Mouse (Mus musculus) liver, embryonic 12.5 days (tissue): ENCODE measurements around the gene Cdc42se1. TPM values are rescaled to one million over a fixed set of nuclear protein-coding genes. Genes with fewer than 3 reads are reported as not detected.
A peak's percentile ranks its signal among the peaks of the same experiment; 100 is the strongest.

ENCODE experiments used
- ATAC-seq: fragments of 200-750 bp; cut with Nextera tagmentation; 2 replicates; pipeline ENCODE4 v1.8.0; 2017; ENCODE audit warnings: moderate number of reproducible peaks, mild to moderate bottlenecking, moderate library complexity
- H3K27ac ChIP-seq: fragments of 300-500 bp; sonication (generic); 2 replicates; pipeline ENCODE4 v1.5.1; 2016; ENCODE audit warnings: mild to moderate bottlenecking
- H3K27me3 ChIP-seq: fragments of 300-500 bp; sonication (generic); replicated peaks from 2 replicates; pipeline ENCODE4 v1.6.1; 2016; ENCODE audit warnings: mild to moderate bottlenecking, moderate library complexity
- H3K36me3 ChIP-seq: fragments of 300-500 bp; sonication (generic); 2 replicates; pipeline ENCODE4 v1.6.1; 2016; ENCODE audit warnings: mild to moderate bottlenecking, moderate library complexity
- H3K4me1 ChIP-seq: fragments of 300-500 bp; sonication (generic); 2 replicates; pipeline ENCODE4 v1.6.1; 2016
- H3K4me2 ChIP-seq: fragments of 300-500 bp; sonication (generic); 2 replicates; pipeline ENCODE4 v1.6.1; 2016; ENCODE audit warnings: mild to moderate bottlenecking, moderate library complexity
- H3K4me3 ChIP-seq: fragments of 300-500 bp; sonication (generic); 2 replicates; pipeline ENCODE4 v1.5.1; 2016; ENCODE audit warnings: mild to moderate bottlenecking, moderate library complexity
- H3K9ac ChIP-seq: fragments of 300-500 bp; sonication (generic); 2 replicates; pipeline ENCODE4 v1.6.1; 2016; ENCODE audit warnings: mild to moderate bottlenecking, moderate library complexity
- H3K9me3 ChIP-seq: fragments of 300-500 bp; sonication (generic); replicated peaks from 2 replicates; pipeline ENCODE4 v1.6.1; 2016; ENCODE audit warnings: mild to moderate bottlenecking, moderate library complexity
- WGBS: fragments of 180-500 bp; shearing (Covaris S2); methylation state at CpG from one replicate; pipeline ENCODE4 v1.1.7; 2016; ENCODE audit not compliant: insufficient replicate concordance; 5-methylcytosine and 5-hydroxymethylcytosine counted together
- polyA plus RNA-seq: library from polyadenylated mRNA; unstranded; fragments of >200 nt; fragmentation: Nextera tagmentation; extraction: Ambion mirVana; gene quantifications from 2 replicates; pipeline ENCODE4 v1.2.1, GENCODE M21; 2016

The Cdc42se1 gene
- polyA plus RNA-seq, 1 experiment from 2014 or later, result 60.9 TPM

- Histone ChIP-seq H3K36me3 (peaks cover 80% of the 10 kb centered on the region), H3K4me1 (peaks cover 12% of the 10 kb centered on the region), H3K4me3 (no peak overlapping the region), H3K27ac (no peak overlapping the region), H3K9ac (no peak overlapping the region), H3K4me2 (no peak overlapping the region), H3K27me3 (no peaks in the 10 kb centered on the region), H3K9me3 (no peaks in the 10 kb centered on the region)
- 78% methylated on average over 1 of the region's 1 CpGs for WGBS
- no peak for ATAC-seq
Measured at GRCm38 (mm10) chr3:95264724-95265123, 36.2 kb downstream of the Cdc42se1 start.

- no peak for ATAC-seq
- no peak overlapping the region for H3K4me3 ChIP-seq
- H3K4me1 ChIP-seq, result peaks cover 15% of the 10 kb centered on the region
- H3K4me2 ChIP-seq, result no peak overlapping the region
- no peak overlapping the region for H3K9ac ChIP-seq
- H3K27me3 ChIP-seq, result no peaks in the 10 kb centered on the region
- 91% methylated on average over 3 of the region's 3 CpGs for WGBS
- H3K9me3 ChIP-seq, result no peaks in the 10 kb centered on the region
- no peak overlapping the region for H3K27ac ChIP-seq
- peaks cover 73% of the 10 kb centered on the region for H3K36me3 ChIP-seq
Measured at GRCm38 (mm10) chr3:95266052-95266451, 37.5 kb downstream of the Cdc42se1 start.

- no peaks in the 10 kb centered on the region for H3K9me3 ChIP-seq
- peaks cover 57% of the 10 kb centered on the region for H3K36me3 ChIP-seq
- H3K27me3 ChIP-seq, result no peaks in the 10 kb centered on the region
- peaks cover 14% of the 10 kb centered on the region for H3K4me1 ChIP-seq
- no peak overlapping the region for H3K4me2 ChIP-seq
- no peak overlapping the region for H3K4me3 ChIP-seq
- H3K9ac ChIP-seq, result no peak overlapping the region
- H3K27ac ChIP-seq, result no peak overlapping the region
- no peak for ATAC-seq
Measured at GRCm38 (mm10) chr3:95267855-95268254, 39.3 kb downstream of the Cdc42se1 start.

- Histone ChIP-seq H3K27me3 (no peaks in the 10 kb centered on the region), H3K27ac (no peak overlapping the region), H3K9ac (no peak overlapping the region), H3K4me2 (no peak overlapping the region), H3K36me3 (peaks cover 48% of the 10 kb centered on the region), H3K9me3 (no peaks in the 10 kb centered on the region), H3K4me1 (peaks cover 17% of the 10 kb centered on the region), H3K4me3 (no peak overlapping the region)
- ATAC-seq, result no peak
- 82% methylated on average over 5 of the region's 5 CpGs for WGBS
Measured at GRCm38 (mm10) chr3:95269789-95270188, 41.3 kb downstream of the Cdc42se1 start.

GRCm38 (mm10) chr3:95270766-95271364 is 42.3 kb downstream of the Cdc42se1 start:
- Histone ChIP-seq H3K27me3 (no peaks in the 10 kb centered on the region), H3K9ac (no peak overlapping the region), H3K4me2 (no peak overlapping the region), H3K9me3 (no peaks in the 10 kb centered on the region), H3K27ac (no peak overlapping the region), H3K4me3 (no peak overlapping the region), H3K36me3 (peaks cover 41% of the 10 kb centered on the region), H3K4me1 (peaks cover 28% of the 10 kb centered on the region)
- 77% methylated on average over 12 of the region's 12 CpGs for WGBS
- ATAC-seq, result no peak

- WGBS, result 79% methylated on average over 5 of the region's 5 CpGs
Measured at GRCm38 (mm10) chr3:95273471-95273870, 44.9 kb downstream of the Cdc42se1 start.

GRCm38 (mm10) chr3:95274453-95274852 is 45.9 kb downstream of the Cdc42se1 start:
- Histone ChIP-seq H3K9ac (no peak overlapping the region), H3K4me2 (no peak overlapping the region), H3K4me1 (peaks cover 63% of the 10 kb centered on the region), H3K9me3 (no peaks in the 10 kb centered on the region), H3K36me3 (peaks cover 10% of the 10 kb centered on the region), H3K27me3 (no peaks in the 10 kb centered on the region), H3K27ac (no peak overlapping the region), H3K4me3 (no peak overlapping the region)
- 88% methylated on average over 4 of the region's 4 CpGs for WGBS
- ATAC-seq, result no peak

More at GRCm38 (mm10) chr3:95273471-95273870, 44.9 kb downstream of the Cdc42se1 start:
- no peak for ATAC-seq
- Histone ChIP-seq H3K27ac (no peak overlapping the region), H3K9ac (no peak overlapping the region), H3K27me3 (no peaks in the 10 kb centered on the region), H3K9me3 (no peaks in the 10 kb centered on the region), H3K4me2 (no peak overlapping the region), H3K4me1 (peaks cover 53% of the 10 kb centered on the region), H3K36me3 (peaks cover 17% of the 10 kb centered on the region), H3K4me3 (no peak overlapping the region)

- ATAC-seq, result no peak
- Histone ChIP-seq H3K4me3 (no peak overlapping the region), H3K27ac (peak overlapping the region; percentile 49; the same call in 1 of the 2 replicates), H3K27me3 (no peaks in the 10 kb centered on the region), H3K9me3 (no peaks in the 10 kb centered on the region), H3K4me2 (no peak overlapping the region), H3K36me3 (peaks cover 4% of the 10 kb centered on the region), H3K9ac (no peak overlapping the region; the same call in 1 of the 2 replicates), H3K4me1 (peaks cover 69% of the 10 kb centered on the region)
- 54% methylated on average over 6 of the region's 6 CpGs for WGBS
Measured at GRCm38 (mm10) chr3:95275161-95275560, 46.6 kb downstream of the Cdc42se1 start.

- Histone ChIP-seq H3K4me3 (no peak overlapping the region), H3K9ac (no peak overlapping the region; the same call in 1 of the 2 replicates)
- no peak for ATAC-seq
Measured at GRCm38 (mm10) chr3:95276428-95276934, 47.9 kb downstream of the Cdc42se1 start.

GRCm38 (mm10) chr3:95277149-95277551 is 48.6 kb downstream of the Cdc42se1 start:
- H3K9me3 ChIP-seq, result no peaks in the 10 kb centered on the region
- H3K27me3 ChIP-seq, result no peaks in the 10 kb centered on the region
- H3K36me3 ChIP-seq, result peaks cover 4% of the 10 kb centered on the region
- H3K4me2 ChIP-seq, result no peak overlapping the region
- H3K27ac ChIP-seq, result peak overlapping the region; percentile 64
- no peak overlapping the region for H3K9ac ChIP-seq
- 81% methylated on average over 1 of the region's 1 CpGs for WGBS
- H3K4me1 ChIP-seq, result peaks cover 75% of the 10 kb centered on the region
- ATAC-seq, result no peak
- no peak overlapping the region for H3K4me3 ChIP-seq

More at GRCm38 (mm10) chr3:95276428-95276934, 47.9 kb downstream of the Cdc42se1 start:
- Histone ChIP-seq H3K4me1 (peaks cover 75% of the 10 kb centered on the region), H3K27ac (peak overlapping the region; percentile 64), H3K27me3 (no peaks in the 10 kb centered on the region), H3K4me2 (no peak overlapping the region), H3K9me3 (no peaks in the 10 kb centered on the region), H3K36me3 (peaks cover 4% of the 10 kb centered on the region)
- WGBS, result 46% methylated on average over 5 of the region's 5 CpGs

GRCm38 (mm10) chr3:95280747-95281146 is 52.2 kb downstream of the Cdc42se1 start:
- Histone ChIP-seq H3K27ac (peak overlapping the region; percentile 89), H3K4me3 (peak overlapping the region; percentile 81), H3K27me3 (no peaks in the 10 kb centered on the region), H3K9me3 (no peaks in the 10 kb centered on the region), H3K4me1 (peaks cover 74% of the 10 kb centered on the region), H3K9ac (peak overlapping the region; percentile 91), H3K36me3 (peaks cover 5% of the 10 kb centered on the region; the same call in 1 of the 2 replicates), H3K4me2 (peak overlapping the region; percentile 87)
- 13% methylated on average over 8 of the region's 8 CpGs for WGBS
- no peak for ATAC-seq

GRCm38 (mm10) chr3:95281216-95282126 is 52.9 kb downstream of the Cdc42se1 start, which contains the start of the genes Mindy1 and Prune1:
Gene Mindy1, plus strand, starts transcription at chr3:95281345.
Gene Prune1, minus strand, starts transcription at chr3:95282076.
- Histone ChIP-seq H3K36me3 (peaks cover 5% of the 10 kb centered on the region; the same call in 1 of the 2 replicates), H3K9ac (peak within 1 kb of the TSS; percentile 91), H3K27ac (peak within 1 kb of the TSS; percentile 98), H3K27me3 (no peaks in the 10 kb centered on the region), H3K4me2 (peak within 1 kb of the TSS; percentile 87), H3K4me1 (peaks cover 75% of the 10 kb centered on the region), H3K9me3 (no peaks in the 10 kb centered on the region), H3K4me3 (peak within 1 kb of the TSS; percentile 81)
- ATAC-seq, result peak; percentile 85
- whole genome bisulfite sequencing, result under 1% methylated on average over 53 of the region's 53 CpGs
